Mouse (Mus musculus): ENCODE data around the gene Ldlrap1. TPM values are rescaled to one million over a fixed set of nuclear protein-coding genes. Genes with fewer than 3 reads are reported as not detected.

The Ldlrap1 gene
- total RNA-seq, 2 experiments from 2014 or later: 2.4 to 3.4 TPM

Other genes starting within 250 kb of the Ldlrap1 start
- gene Mtfr1l, start 232.6 kb downstream of the Ldlrap1 start, total RNA-seq (2021): 10 to 100 TPM; 82.8 to 84.5 TPM
- gene Selenon, start 215.9 kb downstream of the Ldlrap1 start, total RNA-seq (2021): 10 to 100 TPM; 17.6 to 19.7 TPM
- gene Man1c1, start 63.7 kb downstream of the Ldlrap1 start, total RNA-seq (2021): 10 to 100 TPM; 19.9 to 20.1 TPM
- gene Maco1, start 85.3 kb upstream of the Ldlrap1 start, total RNA-seq (2021): 10 to 100 TPM; 56.1 to 57.5 TPM
- gene Rhd, start 96.5 kb upstream of the Ldlrap1 start, total RNA-seq (2021): not detected
- gene Tmem50a, start 147.0 kb upstream of the Ldlrap1 start, total RNA-seq (2021): 100 to 1,000 TPM; 128 to 133 TPM
- gene Rsrp1, start 155.6 kb upstream of the Ldlrap1 start, total RNA-seq (2021): 100 to 1,000 TPM; 256 to 271 TPM
- gene Syf2, start 162.9 kb upstream of the Ldlrap1 start, total RNA-seq (2021): 10 to 100 TPM; 34.5 to 39.6 TPM